Mouse (Mus musculus) cerebellum, adult 11 months (tissue): ENCODE data around the gene Naip6.
"Not testable (repeated sequence)": the region's sequence is repeated elsewhere in the genome, so short reads cannot be mapped to it uniquely, and the experiment has no call there.

Experiments used
- DNase-seq: peaks from one replicate; pipeline ENCODE4 v3.0.0; 2022

Naip6 gene

GRCm38 (mm10) chr13:100317256-100317893, at the start of gene Naip6:
Gene Naip6, minus strand, starts transcription at chr13:100317674.
- DNase-seq, result not testable (repeated sequence)

- DNase-seq, result not testable (repeated sequence)
These were observed 34.8 kb upstream of the Naip6 start for GRCm38 (mm10) chr13:100352315-100352714.

- not testable (repeated sequence) for DNase-seq
These were observed 32.2 kb upstream of the Naip6 start for GRCm38 (mm10) chr13:100349510-100350173.

- DNase-seq, result no peak
These were observed 24.3 kb upstream of the Naip6 start for GRCm38 (mm10) chr13:100341822-100342221.

- DNase-seq, result not testable (repeated sequence)
These were observed 14.3 kb upstream of the Naip6 start for GRCm38 (mm10) chr13:100331728-100332127.

GRCm38 (mm10) chr13:100328899-100329298, 11.4 kb upstream of the Naip6 start:
- DNase-seq, result not testable (repeated sequence)

- not testable (repeated sequence) for DNase-seq
These were observed 10.6 kb upstream of the Naip6 start for GRCm38 (mm10) chr13:100328029-100328428.

- DNase-seq, result not testable (repeated sequence)
These were observed 4.9 kb upstream of the Naip6 start for GRCm38 (mm10) chr13:100322266-100322837.

- DNase-seq, result no peak
These were observed 32.9 kb downstream of the Naip6 start for GRCm38 (mm10) chr13:100284611-100285010.

GRCm38 (mm10) chr13:100271474-100272132, 45.9 kb downstream of the Naip6 start:
- not testable (repeated sequence) for DNase-seq

GRCm38 (mm10) chr13:100256996-100257395, 60.5 kb downstream of the Naip6 start:
- DNase-seq, result not testable (repeated sequence)

GRCm38 (mm10) chr13:100255925-100256324, 61.5 kb downstream of the Naip6 start:
- DNase-seq, result not testable (repeated sequence)

GRCm38 (mm10) chr13:100251897-100252296, 65.6 kb downstream of the Naip6 start:
- DNase-seq, result not testable (repeated sequence)

GRCm38 (mm10) chr13:100246896-100247519, 70.5 kb downstream of the Naip6 start:
- not testable (repeated sequence) for DNase-seq

- DNase-seq, result not testable (repeated sequence)
These were observed 71.3 kb downstream of the Naip6 start, which contains the start of gene Naip5 for GRCm38 (mm10) chr13:100246223-100246622. Gene Naip5, minus strand, starts transcription at chr13:100246323.

- DNase-seq, result no peak
These were observed 73.8 kb downstream of the Naip6 start for GRCm38 (mm10) chr13:100243702-100244101.
